Mouse (Mus musculus): ENCODE measurements around the gene Gm10964. TPM values are rescaled to one million over a fixed set of nuclear protein-coding genes. Genes with fewer than 3 reads are reported as not detected.

Gene Gm10964
- polyA plus RNA-seq (2015; fragmentation: Nextera tagmentation; extraction: Ambion mirVana) = not detected in 2 replicates

DNA sequence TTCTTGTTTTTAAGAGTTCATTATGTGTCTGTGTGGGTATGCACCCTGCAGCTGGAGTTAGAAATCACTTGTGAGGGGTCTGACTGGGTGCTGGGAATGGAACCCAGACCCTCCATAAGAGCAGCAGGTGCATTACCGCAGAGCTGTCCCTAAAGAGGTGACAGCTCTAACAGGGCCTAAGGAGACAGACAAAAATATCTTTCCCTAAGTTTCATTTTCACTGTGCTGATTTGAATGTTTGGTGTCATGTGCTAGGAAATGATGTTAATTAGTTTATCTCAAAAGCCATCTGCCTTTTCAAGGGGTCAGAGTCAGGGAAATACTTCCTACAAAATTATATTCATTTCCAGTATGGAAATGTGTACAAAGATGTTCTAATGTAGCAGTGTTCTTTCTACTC lies at the start of gene Gm10964:
Gm10964 (plus strand) TSS at position 38 of the 400 bp plus-strand sequence.
- H3K4me2 ChIP-seq = peak within 1 kb of the TSS; percentile 54
- WGBS = 92% methylated on average over 1 of the region's 1 CpGs
- peaks cover 25% of the 10 kb centered on the region for H3K36me3 ChIP-seq
- H3K4me3 ChIP-seq = peak within 1 kb of the TSS; percentile 25
- H3K27me3 ChIP-seq = no peaks in the 10 kb centered on the region
- 0 out of 2 replicates have a peak within 1 kb of the TSS, but pooled peaks have one; percentile 58 for H3K9ac ChIP-seq
- peak within 1 kb of the TSS; percentile 88 for H3K27ac ChIP-seq (replicated peaks)
- ATAC-seq (ENCODE audit: low read depth) = no peak
- no peaks in the 10 kb centered on the region for H3K9me3 ChIP-seq
- peaks cover 48% of the 10 kb centered on the region for H3K4me1 ChIP-seq (replicated peaks)

DNA sequence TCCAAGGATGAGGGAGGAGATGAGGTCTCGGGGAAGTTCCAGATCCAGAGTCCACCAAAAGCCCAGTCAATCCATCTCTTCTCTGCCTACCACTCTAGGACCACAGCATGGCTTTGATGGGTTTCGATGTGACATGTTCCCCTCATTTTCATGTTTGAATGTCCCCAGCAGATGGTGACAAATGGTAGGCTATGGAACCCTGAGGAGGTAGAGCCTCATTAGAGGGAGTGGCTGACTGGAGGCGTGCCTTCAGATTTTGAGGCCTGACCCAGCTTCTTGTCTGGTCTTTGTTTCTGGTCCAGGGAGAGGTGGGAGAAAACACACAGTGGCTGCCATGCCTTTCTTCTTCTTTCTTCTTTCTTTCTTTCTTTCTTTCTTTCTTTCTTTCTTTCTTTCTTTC lies 48.7 kb upstream of the Gm10964 start:
- Histone ChIP-seq H3K9ac (no peak overlapping the region), H3K4me2 (no peak overlapping the region), H3K27me3 (no peaks in the 10 kb centered on the region), H3K4me1 (replicated peaks) (no peaks in the 10 kb centered on the region), H3K27ac (replicated peaks) (no peak overlapping the region), H3K9me3 (no peaks in the 10 kb centered on the region), H3K36me3 (no peaks in the 10 kb centered on the region), H3K4me3 (no peak overlapping the region)
- 87% methylated on average over 3 of the region's 3 CpGs for WGBS
- ATAC-seq (ENCODE audit: low read depth) = no peak

DNA sequence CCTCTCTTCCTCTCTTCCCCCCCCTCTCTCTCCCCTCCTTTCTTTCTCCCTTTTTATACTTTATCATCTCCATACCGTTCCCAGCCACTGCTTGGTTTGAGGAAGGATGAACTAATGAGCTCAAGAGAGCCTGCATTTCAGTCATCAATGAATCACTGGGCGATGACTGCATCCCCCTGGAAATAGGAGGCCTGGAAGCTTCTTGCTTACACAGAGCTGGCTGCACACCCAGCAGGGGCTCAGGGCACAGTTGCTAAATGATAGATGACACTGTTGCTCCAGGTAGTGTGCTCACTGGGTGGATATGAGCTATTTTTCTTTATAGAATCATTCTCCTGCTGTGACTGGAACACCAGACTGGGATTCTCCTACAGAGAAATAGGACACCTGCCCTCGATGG lies 43.6 kb upstream of the Gm10964 start:
- WGBS = 45% methylated on average over 3 of the region's 3 CpGs
- no peak overlapping the region for H3K27ac ChIP-seq (replicated peaks)
- no peaks in the 10 kb centered on the region for H3K9me3 ChIP-seq
- H3K27me3 ChIP-seq = no peaks in the 10 kb centered on the region
- no peaks in the 10 kb centered on the region for H3K4me1 ChIP-seq (replicated peaks)
- H3K4me3 ChIP-seq = no peak overlapping the region
- ATAC-seq (ENCODE audit: low read depth) = no peak
- no peak overlapping the region for H3K4me2 ChIP-seq
- H3K36me3 ChIP-seq = no peaks in the 10 kb centered on the region
- H3K9ac ChIP-seq = no peak overlapping the region

DNA sequence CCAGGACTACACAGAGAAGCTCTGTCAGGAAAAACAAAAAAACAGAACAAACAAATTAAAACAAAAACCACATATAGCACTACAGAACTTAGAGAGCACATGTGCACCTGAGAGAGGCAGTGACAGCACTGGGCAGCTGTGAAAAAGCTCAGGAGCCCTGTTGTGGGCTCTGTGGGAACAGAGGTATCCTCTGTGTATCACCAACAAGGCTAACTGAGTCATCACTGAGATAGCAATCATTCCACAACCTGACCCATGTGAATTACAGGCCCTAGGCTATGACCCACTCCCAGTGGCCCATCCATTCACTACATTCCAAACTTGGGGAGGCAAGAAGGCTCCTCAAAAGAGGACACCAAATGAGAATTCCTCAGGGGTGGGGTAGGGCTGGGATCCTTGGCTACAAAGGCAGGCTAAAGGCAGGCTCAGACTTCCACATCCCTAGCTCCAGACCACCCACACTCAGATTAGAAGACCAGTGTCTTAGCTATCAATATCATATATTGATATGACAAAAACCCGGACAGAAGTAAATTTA lies 42.7 kb upstream of the Gm10964 start:
- no peaks in the 10 kb centered on the region for H3K36me3 ChIP-seq
- H3K4me1 ChIP-seq (replicated peaks) = no peaks in the 10 kb centered on the region
- no peak for ATAC-seq (ENCODE audit: low read depth)
- H3K9me3 ChIP-seq = no peaks in the 10 kb centered on the region
- H3K27me3 ChIP-seq = no peaks in the 10 kb centered on the region
- WGBS = 97% methylated on average over 1 of the region's 1 CpGs
- no peak overlapping the region for H3K4me3 ChIP-seq
- H3K27ac ChIP-seq (replicated peaks) = no peak overlapping the region
- no peak overlapping the region for H3K9ac ChIP-seq
- H3K4me2 ChIP-seq = no peak overlapping the region

DNA sequence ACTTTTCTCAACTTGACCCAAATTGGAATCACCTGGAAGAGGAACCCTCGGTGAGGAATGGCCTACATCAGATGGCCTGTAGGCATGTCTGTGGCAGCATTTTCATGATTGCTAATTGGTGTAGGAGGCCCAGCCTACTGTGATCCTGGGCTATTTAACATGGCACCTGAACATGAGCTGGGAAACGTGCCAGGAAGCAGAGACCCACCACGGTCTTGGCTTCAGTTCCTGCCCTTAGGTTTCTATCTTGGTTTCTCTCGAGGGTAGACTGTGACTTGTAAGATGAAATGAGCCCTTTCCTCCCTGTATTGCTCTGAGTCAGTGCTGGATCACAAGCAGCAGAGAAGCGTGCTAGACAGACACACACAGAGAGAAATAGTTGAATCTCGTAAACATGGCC lies 34.5 kb upstream of the Gm10964 start:
- no peak for ATAC-seq (ENCODE audit: low read depth)
- Histone ChIP-seq H3K36me3 (no peaks in the 10 kb centered on the region), H3K27ac (replicated peaks) (no peak overlapping the region), H3K9me3 (no peaks in the 10 kb centered on the region), H3K4me3 (no peak overlapping the region), H3K27me3 (no peaks in the 10 kb centered on the region), H3K4me2 (no peak overlapping the region), H3K4me1 (replicated peaks) (peaks cover 15% of the 10 kb centered on the region), H3K9ac (no peak overlapping the region)
- WGBS = 77% methylated on average over 6 of the region's 6 CpGs

DNA sequence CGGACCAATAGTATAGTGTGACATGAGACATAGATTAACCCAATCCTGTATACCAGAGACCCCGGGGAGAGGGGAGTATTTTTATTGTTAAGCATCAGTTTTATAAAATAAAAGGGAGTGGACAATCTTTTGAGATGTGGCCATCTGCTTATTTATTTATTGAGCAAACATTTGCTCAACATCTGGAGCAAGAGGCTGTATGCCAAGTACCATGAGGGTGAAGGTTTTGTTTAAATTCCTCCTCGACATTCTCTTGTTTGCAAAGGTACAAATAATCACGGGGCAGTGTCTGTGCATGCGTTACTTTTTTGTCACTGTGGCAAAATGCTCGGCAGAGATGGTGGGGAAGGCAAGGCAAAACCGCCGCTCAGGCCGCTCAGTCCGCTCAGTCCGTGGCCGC lies 33.7 kb upstream of the Gm10964 start:
- Histone ChIP-seq H3K9ac (no peak overlapping the region), H3K36me3 (no peaks in the 10 kb centered on the region), H3K27ac (replicated peaks) (no peak overlapping the region), H3K4me1 (replicated peaks) (peaks cover 15% of the 10 kb centered on the region), H3K27me3 (no peaks in the 10 kb centered on the region), H3K9me3 (no peaks in the 10 kb centered on the region), H3K4me3 (no peak overlapping the region), H3K4me2 (no peak overlapping the region)
- 92% methylated on average over 12 of the region's 12 CpGs for WGBS
- no peak for ATAC-seq (ENCODE audit: low read depth)

DNA sequence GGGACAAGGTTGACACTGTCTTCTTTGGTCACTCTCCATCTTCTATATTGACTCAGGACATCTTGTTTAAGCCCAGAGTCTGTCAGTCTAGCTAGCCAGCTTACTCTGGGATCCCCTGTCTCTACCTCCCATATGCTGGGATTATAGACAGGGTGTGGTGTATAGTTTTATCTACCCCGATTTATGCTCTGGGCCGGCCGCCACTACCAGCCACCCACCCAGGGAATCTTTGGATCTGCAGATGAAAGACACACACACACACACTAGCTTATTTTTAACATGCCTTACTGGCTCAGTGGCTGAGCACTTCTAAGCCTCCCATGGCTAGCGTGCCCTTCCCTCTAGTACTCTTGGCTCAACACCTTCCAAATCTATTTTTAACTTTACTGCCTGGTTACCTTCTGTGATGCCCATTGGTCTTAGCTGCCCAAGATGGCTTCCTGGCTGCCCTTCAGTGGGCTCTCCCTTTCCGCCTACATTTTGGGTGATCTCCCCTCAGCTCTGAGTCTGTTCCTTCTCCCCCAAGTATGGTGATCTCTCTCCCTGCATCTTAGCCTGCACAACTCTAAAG lies 29.6 kb upstream of the Gm10964 start:
- Histone ChIP-seq H3K4me1 (replicated peaks) (peaks cover 15% of the 10 kb centered on the region), H3K27ac (replicated peaks) (no peak overlapping the region), H3K36me3 (no peaks in the 10 kb centered on the region), H3K4me2 (no peak overlapping the region), H3K4me3 (no peak overlapping the region), H3K27me3 (no peaks in the 10 kb centered on the region), H3K9me3 (no peaks in the 10 kb centered on the region), H3K9ac (no peak overlapping the region)
- 90% methylated on average over 5 of the region's 5 CpGs for WGBS
- no peak for ATAC-seq (ENCODE audit: low read depth)

DNA sequence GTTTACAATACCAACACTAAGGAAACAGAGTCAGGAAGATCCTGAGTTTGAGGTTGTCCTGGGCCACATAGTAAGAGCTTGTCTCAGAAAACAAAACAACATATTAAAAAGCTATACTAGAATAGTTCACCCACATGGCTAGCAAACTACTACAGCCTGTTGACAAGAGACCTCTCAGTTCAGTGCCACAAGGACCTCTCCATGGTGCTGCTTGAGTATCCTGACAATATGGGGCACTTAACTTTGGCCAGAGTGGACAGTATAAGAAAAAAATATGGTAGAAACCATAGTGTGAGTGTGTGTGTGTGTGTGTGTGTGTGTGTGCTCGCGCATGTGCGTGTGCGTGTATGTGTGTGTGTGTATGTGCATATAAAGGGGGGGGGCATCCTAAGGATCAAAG lies 27.0 kb upstream of the Gm10964 start:
- Histone ChIP-seq H3K27me3 (no peaks in the 10 kb centered on the region), H3K4me3 (no peak overlapping the region), H3K4me2 (no peak overlapping the region), H3K36me3 (no peaks in the 10 kb centered on the region), H3K4me1 (replicated peaks) (peaks cover 30% of the 10 kb centered on the region), H3K9me3 (no peaks in the 10 kb centered on the region), H3K9ac (no peak overlapping the region), H3K27ac (replicated peaks) (no peak overlapping the region)
- WGBS = 95% methylated on average over 4 of the region's 4 CpGs
- ATAC-seq (ENCODE audit: low read depth) = no peak

DNA sequence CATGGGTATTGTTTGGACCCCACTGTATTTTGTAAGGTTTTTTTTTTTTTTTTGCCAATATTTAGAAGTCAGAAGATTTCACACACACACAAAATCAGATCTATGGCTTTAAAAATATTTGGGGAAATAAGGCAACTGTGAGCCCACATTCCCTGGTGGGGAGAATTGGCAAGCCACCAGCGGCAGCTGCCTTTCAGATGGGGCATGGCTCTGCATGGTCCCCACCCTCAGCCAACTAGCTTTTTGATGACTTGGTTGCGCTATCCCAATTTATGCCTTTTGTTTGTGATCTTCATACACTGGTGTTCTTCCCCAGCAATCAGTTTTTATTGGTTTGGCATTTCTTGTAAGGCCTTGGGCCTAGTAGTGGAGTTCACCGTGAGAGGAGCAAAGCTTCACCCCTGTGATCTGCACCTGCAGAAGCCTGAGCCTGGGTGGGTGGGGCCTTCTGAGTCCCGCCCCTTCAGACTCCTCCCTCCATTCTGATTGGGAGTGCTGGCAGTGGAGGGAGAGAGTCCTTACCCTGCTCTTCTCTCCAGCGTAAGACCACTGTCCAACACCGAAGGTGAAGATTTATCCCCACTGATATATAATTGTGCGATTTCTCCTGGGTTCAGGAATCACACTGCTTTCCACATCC lies 24.8 kb upstream of the Gm10964 start:
- Histone ChIP-seq H3K4me1 (replicated peaks) (peaks cover 33% of the 10 kb centered on the region), H3K9me3 (no peaks in the 10 kb centered on the region), H3K4me2 (no peak overlapping the region), H3K27ac (replicated peaks) (no peak overlapping the region), H3K9ac (no peak overlapping the region), H3K27me3 (no peaks in the 10 kb centered on the region), H3K4me3 (no peak overlapping the region), H3K36me3 (no peaks in the 10 kb centered on the region)
- WGBS = 65% methylated on average over 7 of the region's 7 CpGs
- no peak for ATAC-seq (ENCODE audit: low read depth)

DNA sequence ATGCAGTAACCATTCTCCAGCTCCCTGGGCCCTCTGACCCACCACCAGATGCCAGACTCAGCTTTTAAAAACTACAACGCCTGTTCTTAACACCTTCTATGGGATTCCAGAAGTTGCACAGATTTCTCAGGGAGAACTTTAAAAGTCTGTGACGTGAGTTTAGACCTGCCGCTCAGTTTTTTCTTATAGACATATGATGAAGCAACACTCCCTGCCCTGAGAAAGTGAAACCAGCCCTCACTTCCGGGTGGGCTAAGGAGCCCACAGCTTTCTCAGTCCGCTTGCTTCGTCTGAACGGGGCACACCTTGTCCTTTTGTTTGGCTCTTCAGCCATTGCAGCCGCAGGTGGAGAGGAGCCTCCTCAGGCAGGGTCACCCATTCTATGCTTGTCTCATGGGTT lies 24.2 kb upstream of the Gm10964 start:
- ATAC-seq (ENCODE audit: low read depth) = no peak
- H3K27me3 ChIP-seq = no peaks in the 10 kb centered on the region
- H3K36me3 ChIP-seq = no peaks in the 10 kb centered on the region
- no peaks in the 10 kb centered on the region for H3K9me3 ChIP-seq
- whole genome bisulfite sequencing = 90% methylated on average over 8 of the region's 8 CpGs
- H3K4me3 ChIP-seq = no peak overlapping the region
- no peak overlapping the region for H3K9ac ChIP-seq
- peaks cover 35% of the 10 kb centered on the region for H3K4me1 ChIP-seq (replicated peaks)
- no peak overlapping the region for H3K4me2 ChIP-seq
- no peak overlapping the region for H3K27ac ChIP-seq (replicated peaks)

DNA sequence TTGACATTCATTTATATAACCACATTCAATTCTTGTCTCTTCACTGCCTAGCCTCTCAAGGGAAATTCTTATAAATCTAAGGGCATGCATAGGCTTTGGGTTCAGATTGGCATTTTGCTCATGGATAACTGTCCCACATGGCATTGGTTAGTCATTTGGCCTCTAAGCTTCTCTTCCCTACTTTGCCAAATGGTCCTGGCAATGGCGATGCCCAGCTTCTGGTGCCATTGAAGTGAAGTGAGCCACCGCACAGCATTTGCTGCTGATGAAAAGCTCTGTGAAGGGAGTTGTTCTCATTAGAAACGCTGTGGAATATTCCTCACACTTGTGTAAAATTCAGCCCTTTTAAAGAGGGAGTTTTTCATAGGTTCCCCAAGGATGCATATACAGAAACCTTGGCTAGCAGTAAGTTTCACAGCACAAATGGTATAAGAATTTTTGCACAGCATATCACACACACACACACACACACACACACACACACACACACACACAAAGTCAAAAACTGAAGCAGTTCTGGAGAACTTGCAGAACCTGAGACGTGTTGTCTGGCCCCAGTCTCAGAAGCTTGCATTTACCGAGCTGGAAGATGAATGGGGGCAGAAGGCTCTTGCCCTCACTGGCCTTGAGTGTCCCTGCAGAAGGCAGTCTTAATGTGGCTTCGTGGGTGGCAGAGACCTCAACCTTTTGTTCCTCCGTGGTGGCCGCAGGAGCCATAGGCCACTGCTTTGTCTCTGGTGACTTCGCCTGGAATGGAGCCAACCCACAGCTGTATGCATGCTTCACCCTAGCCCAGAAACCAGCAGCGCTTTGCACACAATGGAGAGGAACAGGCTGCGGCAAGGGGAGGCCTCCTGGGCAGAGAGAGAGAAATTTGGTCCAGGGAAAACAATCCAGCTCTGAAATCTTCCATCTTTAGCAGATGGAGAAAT lies 23.1 kb upstream of the Gm10964 start:
- WGBS = 26% methylated on average over 11 of the region's 11 CpGs
- no peaks in the 10 kb centered on the region for H3K36me3 ChIP-seq
- peak; percentile 38; the same call in 1 of the 2 replicates for ATAC-seq (ENCODE audit: low read depth)
- no peak overlapping the region for H3K9ac ChIP-seq
- peak overlapping the region; percentile 46; the same call in 1 of the 2 replicates for H3K27ac ChIP-seq (replicated peaks)
- no peaks in the 10 kb centered on the region for H3K9me3 ChIP-seq
- peaks cover 35% of the 10 kb centered on the region for H3K4me1 ChIP-seq (replicated peaks)
- H3K27me3 ChIP-seq = no peaks in the 10 kb centered on the region
- no peak overlapping the region for H3K4me2 ChIP-seq
- no peak overlapping the region for H3K4me3 ChIP-seq
